Mouse (Mus musculus) spleen, adult 18-20 months (tissue): ENCODE measurements around the gene Rxra.
A peak's percentile ranks its signal among the peaks of the same experiment; 100 is the strongest.

Experiments
- DNase-seq, 2 experiments: peaks; one replicate each; pipeline ENCODE4 v3.0.0; 2022; ENCODE audit warnings: mixed read lengths in 2 of 2

Rxra gene

DNA sequence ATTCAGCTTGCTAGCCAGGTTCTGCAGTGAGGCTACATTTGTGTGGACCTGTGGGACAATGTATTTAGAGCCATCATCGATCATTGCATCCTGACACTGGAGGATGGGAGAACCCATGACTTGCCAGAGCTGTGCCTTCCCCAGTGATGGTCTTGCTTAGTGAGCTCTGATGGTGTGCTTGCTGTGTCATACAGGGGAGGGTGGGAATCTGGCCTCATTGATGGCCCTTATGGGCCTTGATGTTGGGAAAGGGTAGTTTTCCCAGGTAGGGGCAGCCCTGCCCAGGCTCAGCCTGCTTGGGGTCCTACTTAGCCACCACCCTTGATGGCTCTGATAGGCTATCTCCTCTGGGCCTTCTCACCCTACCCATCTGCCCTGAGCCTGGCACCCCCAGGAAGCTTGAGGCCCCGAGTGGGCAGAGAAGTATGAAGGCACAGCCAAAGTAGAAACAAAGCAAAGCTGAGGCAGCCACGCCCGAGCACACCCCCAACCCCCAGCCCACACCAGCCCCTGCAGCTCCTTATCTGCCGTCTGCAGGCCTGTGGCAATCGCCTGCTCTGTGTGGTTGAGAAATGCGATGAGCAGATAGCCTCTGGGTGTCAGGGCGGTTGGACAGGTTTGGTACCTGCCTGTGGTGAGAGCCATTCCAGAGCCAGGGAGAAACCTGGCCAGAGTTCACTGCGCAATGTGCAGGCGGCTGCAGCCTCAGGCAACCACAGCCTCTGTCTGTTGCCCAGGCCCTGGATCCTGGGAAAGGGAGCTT, 26.8 kb downstream of the Rxra start:
- no peak for DNase-seq

DNA sequence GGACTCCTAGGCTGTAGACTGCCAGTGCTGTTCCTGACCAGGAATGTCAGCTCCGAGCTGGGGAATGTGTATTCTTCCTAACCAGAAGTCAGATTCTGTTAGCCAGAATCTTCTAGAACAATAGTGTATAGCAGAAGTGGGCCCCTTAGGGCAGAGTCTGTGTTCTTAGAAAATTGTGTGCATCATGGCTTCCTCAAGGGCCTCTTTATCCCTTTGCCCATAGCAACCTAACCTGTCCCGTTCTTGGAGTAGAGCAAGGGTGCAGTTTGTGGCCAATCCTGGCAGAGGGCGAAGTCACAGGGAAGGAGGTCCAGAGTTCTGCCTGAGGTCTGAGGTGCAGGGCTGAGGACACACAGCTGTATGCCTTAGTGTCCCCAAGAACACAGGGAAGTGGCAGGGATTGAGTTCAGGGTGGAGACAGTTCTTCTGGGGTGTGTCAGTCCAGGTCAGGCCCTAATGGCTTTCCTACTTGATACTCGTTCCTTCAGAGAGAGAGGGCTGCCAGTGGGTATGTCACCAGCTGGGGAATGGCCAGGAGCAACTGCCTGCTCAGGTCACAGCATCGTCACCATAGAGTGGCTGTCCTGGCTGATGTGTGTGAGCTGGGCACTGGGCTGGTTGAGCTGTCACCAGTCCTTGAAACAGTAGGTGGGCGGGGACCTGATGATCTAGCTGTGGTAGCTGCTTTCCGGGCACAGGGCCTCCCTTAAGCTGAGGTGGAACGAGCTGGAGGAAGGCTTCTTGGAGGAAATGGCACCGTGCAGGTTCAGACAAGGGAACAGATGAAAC, 27.8 kb downstream of the Rxra start:
- no peak for DNase-seq

DNA sequence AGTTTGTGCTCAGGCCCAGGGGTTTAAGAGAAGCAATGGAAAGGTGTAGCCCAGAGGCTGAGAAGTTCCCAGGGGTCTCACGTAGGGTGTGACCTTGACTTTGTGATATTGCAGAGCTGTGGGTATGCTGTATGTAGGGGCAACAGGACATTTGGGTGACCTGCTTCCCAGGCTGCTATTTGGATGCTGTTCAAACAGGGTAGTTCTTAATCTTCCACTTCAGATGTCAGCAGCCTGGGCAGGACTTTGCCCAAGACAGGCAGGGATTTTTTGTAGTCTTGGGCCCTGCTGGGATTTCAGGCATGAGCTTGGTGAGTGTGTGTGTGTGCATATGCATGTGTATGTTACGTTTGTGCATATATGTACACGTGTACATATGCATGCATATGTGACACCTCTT, 28.4 kb downstream of the Rxra start:
- no peak for DNase-seq

DNA sequence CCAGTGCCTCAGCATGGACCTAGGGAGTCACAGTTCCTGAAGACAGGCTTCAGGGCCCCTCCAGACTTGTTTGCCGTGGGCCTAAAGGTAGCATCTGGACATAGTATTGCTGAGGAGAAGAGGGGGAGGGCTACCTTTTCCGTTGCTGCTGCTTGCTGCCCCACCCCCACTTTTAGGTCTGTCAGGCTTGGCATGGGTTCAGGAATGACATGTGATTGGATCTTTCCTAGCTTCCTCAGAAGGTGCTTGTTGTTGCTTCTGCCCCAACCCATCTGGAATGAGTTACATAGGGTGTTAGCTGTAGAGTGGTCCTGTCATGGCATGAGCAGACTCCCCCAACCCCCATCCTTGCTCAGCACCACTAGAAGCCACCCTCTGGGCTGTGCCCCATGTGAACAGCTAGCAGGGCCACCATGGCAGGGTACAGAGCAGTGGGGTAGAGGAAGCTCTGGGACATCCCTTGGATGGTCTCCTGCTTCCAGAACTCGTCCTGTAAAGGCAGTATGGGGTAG, 34.7 kb downstream of the Rxra start:
- DNase-seq = no peak

DNA sequence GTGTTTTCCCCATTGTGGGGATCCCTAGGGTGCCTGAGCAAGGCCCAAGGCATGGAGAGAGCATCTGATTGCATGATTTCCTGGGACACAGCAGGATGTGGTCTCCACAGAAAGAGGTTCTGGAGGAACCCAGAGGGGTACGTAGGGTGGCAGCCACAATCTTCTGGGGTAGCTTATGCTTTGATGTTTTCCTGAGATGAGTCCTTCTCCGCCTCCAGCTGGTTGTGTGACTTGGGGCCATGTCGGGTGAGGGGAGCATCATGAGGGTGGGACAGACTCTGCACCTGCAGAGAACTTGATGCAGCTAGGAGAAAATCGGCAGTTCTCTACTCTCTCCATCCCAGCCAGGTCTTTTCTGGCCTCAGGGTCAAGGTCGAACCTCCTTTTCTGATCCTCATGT, 36.4 kb downstream of the Rxra start:
- no peak for DNase-seq

DNA sequence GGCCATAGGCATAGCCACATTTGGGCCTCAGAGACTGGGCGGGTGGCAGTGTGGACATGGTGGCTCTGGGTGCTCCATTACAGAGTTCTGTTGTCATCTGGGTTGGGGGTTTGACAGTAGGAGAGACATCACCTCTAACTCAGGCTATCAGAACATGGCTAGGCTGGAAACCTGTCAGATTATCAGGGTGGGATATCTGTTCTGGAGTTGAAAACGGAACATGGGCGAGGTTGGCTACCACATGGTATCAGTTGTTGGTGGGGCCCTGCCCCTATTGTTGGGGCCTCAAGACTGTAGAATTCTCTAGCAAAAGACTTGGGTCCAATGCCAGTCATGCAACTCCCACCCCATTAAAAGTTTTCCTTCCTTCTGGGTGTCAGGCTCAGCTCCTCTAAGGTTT, 37.1 kb downstream of the Rxra start:
- DNase-seq = no peak

DNA sequence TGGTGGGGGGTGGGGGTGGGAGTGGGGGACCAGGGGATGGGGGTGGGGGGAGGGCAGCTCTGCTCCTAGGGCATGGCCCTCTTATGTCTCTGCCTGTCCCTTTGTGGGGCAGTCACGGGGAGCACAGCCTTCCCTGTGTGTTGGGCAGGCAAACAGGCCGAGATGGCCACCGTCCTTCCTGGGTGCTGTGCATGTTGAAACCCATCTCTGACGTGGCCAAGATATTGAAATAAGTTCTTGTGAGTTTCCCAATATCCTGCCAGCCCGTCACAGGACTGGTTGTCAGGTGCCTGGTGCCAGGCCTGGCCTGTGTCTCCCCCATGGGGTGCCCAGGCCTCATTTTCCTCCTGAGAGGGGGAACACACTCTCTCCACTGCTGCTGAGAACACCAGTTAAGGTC, 37.9 kb downstream of the Rxra start:
- DNase-seq = no peak

DNA sequence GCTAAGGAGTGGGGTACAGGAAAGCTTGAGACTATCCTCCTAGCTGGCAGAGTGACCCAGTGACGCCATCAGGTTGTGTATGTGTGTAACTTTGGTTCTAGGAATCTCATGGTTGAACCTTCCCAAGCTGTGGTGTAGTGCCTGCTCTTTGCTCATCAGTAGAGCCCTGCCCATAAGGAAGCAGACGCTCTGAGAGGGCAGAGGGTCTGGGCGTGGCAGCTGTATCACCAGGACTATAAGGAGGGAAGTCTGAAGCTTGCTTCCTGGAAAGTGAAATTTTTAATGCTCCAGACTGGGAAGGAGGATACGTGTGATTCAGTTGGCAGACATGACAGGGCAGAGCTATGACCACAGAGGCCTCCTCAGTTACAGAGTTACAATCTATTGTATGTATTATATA, 39.0 kb downstream of the Rxra start:
- no peak for DNase-seq

DNA sequence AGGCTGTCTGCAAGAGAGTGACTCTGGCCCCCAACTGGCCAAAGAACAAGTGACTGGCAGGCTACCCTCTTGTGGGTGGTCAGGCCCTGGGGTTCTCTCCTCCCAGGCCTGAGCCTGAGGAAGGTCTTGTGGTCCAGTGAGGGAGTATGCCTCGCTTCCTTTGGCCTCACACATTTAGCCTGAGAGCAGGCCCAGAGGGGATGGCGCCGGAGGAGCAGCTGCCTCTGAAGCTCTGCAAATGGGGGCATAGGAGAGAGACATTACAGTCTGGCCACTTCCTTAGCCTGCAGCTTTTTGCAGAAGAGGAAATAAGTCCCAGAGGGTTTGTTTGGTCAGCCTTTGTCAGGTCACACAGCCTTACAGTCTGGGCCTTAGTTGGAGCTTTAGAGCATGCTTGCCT, 40.1 kb downstream of the Rxra start:
- no peak for DNase-seq

DNA sequence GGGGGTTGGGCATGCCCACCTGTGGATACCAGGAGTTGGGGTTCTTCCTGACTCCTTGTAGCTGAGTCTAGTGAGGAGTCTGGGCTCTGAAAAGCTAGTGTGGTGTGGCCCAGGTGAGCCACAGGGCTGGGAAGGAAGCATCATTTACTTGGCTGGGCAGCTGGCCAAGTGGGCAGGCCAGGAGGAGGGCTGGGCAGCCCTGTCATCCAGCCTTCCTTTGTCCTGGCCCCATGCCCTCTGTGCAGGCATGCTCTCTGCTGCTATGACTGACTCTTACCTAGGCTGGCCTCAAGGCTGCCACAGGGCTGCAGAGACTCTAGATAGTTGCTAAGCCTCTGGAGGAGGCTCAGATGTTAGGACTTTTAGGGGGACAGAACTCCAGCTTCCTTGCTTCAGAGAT, 42.0 kb downstream of the Rxra start:
- no peak for DNase-seq

DNA sequence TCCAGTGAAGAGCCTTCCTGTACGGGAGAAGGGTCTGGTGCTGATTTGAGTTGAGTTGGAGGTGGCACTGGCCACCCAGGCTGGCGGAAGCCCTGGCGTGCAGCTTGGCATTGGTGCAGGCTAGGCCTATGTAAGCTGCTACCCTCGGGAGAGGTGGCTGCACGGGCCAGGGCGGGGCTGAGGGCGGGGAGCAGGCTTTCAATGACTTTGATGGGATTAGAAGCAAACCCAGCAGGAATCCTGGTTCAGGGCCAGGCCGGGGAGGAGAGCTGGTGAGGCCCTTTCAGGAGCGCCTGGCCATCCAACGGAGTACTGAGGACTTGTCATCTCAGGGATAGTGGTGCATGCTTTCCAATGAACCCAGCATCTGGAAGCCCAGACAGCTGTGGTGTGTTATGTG, 43.4 kb downstream of the Rxra start:
- no peak for DNase-seq

DNA sequence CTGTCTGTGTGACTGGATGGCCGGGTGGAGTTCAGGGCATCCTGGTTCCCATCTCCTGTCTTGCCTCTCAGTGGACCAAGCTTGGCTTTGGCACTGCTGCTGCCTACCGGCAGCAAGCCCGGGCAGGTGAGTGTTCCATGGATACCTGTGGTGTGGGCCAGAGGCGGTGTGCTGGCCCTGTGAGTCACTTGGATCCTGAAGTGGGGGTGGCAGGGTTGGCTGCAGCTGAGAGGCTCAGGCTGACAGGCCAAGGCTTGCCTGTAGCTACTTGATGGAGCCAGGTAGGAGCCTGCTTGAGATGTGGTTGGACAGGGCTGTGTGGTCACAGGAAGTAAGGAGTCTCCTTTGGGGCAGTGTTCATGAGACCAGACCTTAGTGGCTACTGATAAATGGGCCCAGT, 45.4 kb downstream of the Rxra start:
- DNase-seq = no peak

DNA sequence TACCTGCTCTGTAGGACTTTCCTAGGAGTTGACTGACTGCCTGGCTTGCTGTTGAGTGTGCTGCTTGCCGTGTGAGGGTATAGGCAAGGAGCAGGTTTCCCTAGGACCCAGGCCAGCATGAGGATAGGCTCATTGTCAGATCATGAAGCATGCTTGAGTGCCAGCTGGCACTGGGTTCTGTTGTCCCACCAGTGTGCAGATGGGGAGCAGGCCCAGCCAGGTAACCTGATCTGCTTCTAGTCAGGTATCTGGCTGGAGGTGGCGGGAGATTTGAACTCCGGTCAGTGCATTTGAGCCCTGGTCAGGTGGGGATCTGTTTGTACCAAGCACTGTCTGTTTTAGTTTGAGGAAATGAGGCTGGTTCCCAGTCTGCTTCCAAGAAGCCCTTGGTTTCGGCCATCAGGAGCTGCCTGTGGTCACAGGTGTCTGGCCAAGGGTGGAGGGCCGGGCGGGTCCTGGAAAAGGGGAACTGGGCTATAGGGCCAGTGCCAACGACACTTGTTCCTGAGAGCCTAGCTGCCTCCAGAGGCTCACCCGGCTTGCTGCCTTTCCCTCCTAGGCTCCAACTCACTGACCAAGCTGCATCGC, 48.6 kb downstream of the Rxra start:
- no peak for DNase-seq

DNA sequence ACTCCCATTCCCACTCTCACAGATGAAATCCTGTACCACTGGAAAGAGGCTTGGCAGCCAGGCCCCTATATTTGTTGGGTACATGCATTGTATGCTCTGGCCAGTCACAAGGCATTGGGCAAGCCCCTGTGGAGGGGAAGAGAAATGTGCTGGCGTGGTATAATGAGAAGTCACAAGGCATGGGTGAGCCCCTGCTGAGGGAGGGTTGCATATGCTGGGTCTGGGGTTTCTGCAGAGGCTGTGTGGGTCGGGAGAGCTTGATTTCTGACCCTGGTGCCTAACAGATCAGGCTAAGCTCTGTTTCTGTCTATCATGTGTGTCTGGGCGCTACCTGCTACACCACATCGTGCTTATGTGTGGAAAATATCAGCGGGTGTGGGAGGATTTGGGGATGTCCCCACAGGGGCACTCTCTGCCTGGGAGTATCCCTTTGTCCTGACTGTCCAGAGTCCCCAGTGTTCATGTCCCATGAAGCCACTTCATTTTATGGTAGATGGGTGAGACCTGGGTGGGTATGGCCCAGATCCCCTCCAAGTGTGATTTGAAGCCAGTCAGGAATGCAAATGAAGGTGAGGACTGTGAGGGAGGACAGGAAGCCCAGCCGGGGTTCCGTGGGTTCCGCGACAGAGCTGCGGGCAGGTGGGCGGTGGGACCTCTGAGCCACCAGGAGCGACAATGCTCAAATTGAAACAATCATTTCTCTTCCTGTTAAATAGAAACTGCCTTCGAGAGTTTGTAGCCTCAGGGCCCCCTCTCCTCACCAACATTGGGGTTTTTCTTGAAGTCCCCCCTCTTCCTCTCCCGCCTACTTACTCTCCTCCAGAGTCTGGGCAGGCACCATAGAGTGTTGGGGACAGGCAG, 52.0 kb downstream of the Rxra start:
- no peak for DNase-seq

DNA sequence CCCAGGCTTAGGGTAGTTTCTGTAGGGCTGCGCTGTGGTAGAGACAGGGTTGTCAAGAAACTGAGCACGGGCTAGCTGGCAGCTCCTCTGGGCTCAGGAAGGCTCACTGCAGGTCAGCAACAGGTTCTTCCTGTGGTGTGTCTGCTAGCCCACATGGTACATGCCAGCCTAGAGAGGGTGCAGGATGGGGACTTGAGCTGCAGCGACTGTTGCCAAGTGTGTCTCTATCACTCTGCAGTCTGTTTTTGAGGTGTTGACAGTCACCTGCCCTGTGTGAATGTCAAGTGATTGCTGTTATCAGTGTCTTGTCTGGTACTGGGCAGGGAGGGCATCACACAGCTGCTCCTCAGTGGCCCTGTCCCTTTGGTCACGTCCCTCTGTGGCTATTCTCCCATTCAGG, 52.8 kb downstream of the Rxra start:
- no peak for DNase-seq

DNA sequence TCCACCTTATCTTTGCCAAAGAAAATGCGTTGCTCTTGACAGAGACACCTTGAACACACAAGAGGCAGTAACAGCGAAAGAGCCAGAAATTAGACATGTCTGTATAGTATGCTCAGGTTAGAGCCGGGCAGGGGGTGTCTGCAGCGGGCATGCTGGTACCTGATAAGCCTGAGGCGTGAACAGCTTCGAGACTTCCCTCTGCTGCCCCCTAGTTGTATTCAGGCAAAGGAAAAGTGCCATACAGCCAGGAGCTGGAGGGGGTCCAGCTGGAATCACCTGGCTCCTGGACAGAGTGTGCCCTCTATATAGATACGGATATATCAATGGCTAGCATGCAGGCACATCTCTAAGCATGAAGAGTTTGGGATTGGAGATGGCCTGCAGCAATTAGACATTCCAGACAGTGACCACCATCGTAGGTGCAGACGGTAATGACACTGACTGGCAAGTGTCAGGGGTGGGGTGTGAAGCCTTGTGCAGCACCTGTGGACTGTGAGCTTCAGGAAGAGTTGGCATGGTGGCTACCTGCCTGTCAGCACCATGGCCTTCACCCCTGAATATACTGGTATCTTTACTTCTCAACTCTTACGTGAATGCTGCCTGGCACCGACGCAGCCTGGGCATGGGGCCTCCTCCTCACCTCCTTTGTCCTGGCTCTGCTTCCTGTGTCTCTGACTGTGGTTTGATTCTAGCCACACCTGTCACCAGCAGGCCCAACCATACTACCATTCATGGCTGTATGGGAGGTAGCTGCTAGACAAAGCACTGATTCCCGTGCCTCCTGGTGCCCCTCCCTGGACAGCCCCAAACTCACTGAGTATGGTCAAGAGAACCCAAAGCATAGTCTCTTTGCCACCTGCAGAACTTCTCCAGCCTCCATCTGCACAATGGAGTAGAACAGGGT, 54.0 kb downstream of the Rxra start:
- no peak for DNase-seq

DNA sequence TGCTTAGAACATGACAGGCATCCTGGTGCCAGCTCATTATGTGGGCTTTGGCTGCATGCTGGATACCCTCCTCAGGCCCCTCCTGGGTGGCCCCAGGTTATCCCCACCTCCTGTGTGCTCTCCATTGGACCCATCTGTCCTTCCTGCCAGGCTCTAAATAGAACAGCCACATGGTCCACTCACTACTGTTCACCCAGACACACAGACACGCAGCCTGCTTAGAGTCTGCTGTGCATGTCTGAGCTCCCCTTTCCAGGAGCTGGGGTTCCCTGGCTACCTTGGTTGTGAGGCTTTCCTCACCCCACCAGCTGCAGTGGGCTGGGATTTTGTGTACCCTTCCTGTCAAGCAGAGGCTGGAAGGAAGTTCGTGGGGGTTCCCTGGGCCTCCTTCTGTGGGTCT, 56.8 kb downstream of the Rxra start:
- DNase-seq = no peak

DNA sequence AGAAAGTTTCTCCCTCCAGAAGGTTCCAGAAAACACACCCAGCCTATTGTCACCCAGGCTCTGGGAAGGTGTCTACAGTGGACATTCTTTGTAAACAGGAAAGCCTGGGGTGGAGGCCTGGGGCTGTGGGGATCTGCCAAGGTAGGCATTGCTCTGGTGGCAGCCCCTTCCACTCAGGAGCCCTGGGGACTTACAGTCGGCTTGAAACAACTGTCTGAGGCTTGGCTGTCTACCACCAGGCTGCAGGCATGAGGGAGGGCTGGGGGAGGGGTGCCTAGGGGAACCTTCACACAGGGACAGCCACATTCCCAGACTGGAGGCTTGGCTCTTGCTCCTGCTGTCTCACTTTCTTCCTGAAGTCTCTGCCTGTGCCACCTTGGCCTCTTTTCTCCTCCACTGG, 58.1 kb downstream of the Rxra start:
- DNase-seq = no peak

DNA sequence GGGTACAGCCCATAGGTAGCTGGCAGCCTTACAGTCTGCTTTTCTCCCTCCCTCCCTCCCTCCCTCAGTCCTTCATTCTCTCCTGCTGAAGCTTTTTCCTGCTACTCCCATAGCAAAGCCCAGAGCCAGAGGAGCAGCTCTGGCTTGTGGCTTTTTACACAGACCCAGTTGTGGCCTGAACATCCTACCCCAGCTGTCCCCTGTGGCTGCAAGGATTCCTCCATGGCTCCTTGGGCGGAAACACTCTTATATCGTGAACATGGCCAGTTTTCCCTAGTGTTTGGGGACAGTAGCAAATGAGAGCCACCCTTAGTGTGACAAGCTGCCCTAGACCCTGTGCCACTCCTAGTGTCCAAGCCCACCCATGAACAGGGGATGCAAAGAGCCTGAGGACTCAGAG, 58.6 kb downstream of the Rxra start:
- no peak for DNase-seq

DNA sequence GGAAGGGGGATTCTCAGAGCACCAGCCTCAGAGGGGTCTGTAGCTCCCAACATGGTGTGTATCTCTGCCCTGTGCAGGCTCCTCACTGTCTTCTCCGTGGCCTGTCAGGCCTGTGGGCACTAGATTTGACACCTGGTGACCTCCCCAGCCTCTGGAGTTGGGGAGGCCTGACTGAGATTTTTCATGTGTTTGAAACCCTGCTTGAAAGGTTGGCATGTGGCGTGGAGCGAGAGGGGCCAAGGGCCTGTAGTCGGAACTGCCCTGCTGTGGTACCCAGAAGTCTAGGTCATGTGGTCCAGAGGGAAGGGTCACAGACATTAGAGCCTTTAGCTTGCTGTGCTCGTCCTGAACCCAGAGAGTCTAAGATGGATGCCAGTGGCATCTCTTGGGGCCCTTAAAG, 60.6 kb downstream of the Rxra start:
- DNase-seq = no peak

DNA sequence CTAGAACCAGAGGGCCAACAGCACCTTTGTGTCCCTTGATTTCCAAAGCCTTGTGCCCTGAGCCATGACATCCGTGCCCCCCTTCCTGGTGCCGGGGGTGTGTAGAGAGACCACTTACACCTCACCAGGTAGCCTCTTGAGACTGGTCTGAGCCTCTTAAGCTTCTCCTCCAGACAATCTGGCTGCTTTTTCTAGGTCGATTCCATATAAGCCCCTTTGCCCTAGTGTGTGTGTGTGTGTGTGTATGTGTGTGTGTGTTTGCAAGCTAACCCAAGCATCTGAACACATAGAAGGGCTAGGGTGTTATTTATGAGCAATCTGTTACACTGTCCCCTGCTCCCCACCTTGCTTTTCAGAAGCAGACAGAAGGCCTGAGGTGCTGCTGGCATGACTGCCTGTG, 62.2 kb downstream of the Rxra start:
- DNase-seq = no peak

DNA sequence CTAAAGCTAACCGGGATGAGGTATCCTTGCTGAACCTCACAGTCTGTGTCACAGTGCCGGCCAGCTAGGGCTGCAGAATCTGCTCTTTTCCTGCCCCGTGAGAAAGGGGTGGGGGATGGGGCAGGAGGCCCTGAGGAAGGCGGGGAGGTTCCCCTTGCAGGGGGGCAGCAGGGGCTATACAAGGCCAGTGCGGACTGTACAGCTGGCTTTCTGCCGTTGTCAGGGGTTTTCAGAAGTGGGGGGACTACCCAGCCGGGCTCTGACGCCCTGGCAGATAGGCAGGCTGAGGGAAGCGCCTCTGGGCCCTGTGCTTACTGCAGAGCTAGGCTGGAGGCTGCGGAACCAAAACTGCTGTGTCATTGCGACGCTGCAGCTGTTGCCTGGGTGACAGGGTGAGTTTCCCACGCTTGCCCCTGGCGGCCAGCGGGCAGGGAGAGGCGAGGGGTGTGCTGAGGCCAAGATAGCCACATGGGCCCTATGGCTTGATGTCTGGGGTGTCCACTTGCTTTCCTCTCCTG, 63.9 kb downstream of the Rxra start:
- peak; percentile 59 to 61 for DNase-seq
